Mouse (Mus musculus): ENCODE measurements around the gene Stx17.

Stx17 gene

GRCm38 (mm10) chr4:48124773-48125469 is at the start of gene Stx17:
Gene Stx17, plus strand, starts transcription at chr4:48124915.
- peak; percentile 86 for DNase-seq

GRCm38 (mm10) chr4:48076693-48077471 is 47.8 kb upstream of the Stx17 start:
- peak; percentile 62 for DNase-seq

- DNase-seq: no peak
Measured at GRCm38 (mm10) chr4:48078213-48078612, 46.5 kb upstream of the Stx17 start.

- no peak for DNase-seq
Measured at GRCm38 (mm10) chr4:48079285-48080039, 45.3 kb upstream of the Stx17 start.

- DNase-seq: no peak
Measured at GRCm38 (mm10) chr4:48083452-48083851, 41.3 kb upstream of the Stx17 start.

- DNase-seq: no peak
Measured at GRCm38 (mm10) chr4:48086609-48087008, 38.1 kb upstream of the Stx17 start.

- DNase-seq: no peak
Measured at GRCm38 (mm10) chr4:48087497-48087896, 37.2 kb upstream of the Stx17 start.

GRCm38 (mm10) chr4:48093221-48093620 is 31.5 kb upstream of the Stx17 start:
- no peak for DNase-seq

GRCm38 (mm10) chr4:48100217-48100616 is 24.5 kb upstream of the Stx17 start:
- DNase-seq: no peak

- DNase-seq: no peak
Measured at GRCm38 (mm10) chr4:48101981-48102380, 22.7 kb upstream of the Stx17 start.

GRCm38 (mm10) chr4:48105387-48105786 is 19.3 kb upstream of the Stx17 start:
- DNase-seq: no peak

- DNase-seq: no peak
Measured at GRCm38 (mm10) chr4:48107086-48107485, 17.6 kb upstream of the Stx17 start.

- DNase-seq: no peak
Measured at GRCm38 (mm10) chr4:48108591-48108990, 16.1 kb upstream of the Stx17 start.

GRCm38 (mm10) chr4:48110331-48110730 is 14.4 kb upstream of the Stx17 start:
- no peak for DNase-seq

- DNase-seq: peak; percentile 51
Measured at GRCm38 (mm10) chr4:48116191-48116590, 8.5 kb upstream of the Stx17 start.

- peak; percentile 31 for DNase-seq
Measured at GRCm38 (mm10) chr4:48124416-48124772, 321 bp upstream of the Stx17 start.

- peak; percentile 5 for DNase-seq
Measured at GRCm38 (mm10) chr4:48130314-48130713, 5.6 kb downstream of the Stx17 start.

- no peak for DNase-seq
Measured at GRCm38 (mm10) chr4:48131606-48132005, 6.9 kb downstream of the Stx17 start.

- DNase-seq: no peak
Measured at GRCm38 (mm10) chr4:48132721-48133120, 8.0 kb downstream of the Stx17 start.

GRCm38 (mm10) chr4:48149492-48149891 is 24.8 kb downstream of the Stx17 start:
- DNase-seq: no peak

- no peak for DNase-seq
Measured at GRCm38 (mm10) chr4:48153229-48153628, 28.5 kb downstream of the Stx17 start.

GRCm38 (mm10) chr4:48155864-48156263 is 31.1 kb downstream of the Stx17 start:
- peak; percentile 8 for DNase-seq

GRCm38 (mm10) chr4:48160386-48160785 is 35.7 kb downstream of the Stx17 start:
- DNase-seq: no peak

- no peak for DNase-seq
Measured at GRCm38 (mm10) chr4:48163851-48164250, 39.1 kb downstream of the Stx17 start.

Data from lung, postnatal 10 days (tissue).